Mouse (Mus musculus): ENCODE measurements around the gene Slc25a17.

DNA sequence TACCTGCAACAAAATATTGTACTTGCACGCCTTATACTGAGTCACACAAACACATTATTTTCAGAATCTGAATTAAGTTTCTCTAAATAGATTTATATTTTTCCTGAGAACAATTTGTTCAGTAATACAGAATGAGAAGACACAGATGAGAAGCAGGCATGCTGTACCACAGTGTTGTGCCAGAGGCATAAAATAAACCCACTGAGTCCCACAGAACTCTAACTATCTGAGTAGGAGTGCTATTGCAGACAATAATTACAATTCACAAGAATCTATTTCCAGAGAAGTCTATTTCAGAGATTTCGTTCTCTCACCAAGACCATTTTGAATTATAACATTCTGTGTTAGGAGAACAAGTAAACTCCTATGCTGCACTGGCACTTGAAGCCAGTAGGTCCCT, 13.1 kb downstream of the Slc25a17 start:
- TF ChIP-seq CTCF (IDR thresholded peaks at IDR 0.05; ENCODE audit: control insufficient read depth, insufficient read depth, low read length) (no peak), POLR2A (IDR thresholded peaks at IDR 0.05; ENCODE audit: borderline replicate concordance, control insufficient read depth, low read depth, low read length) (no peak)
